Mouse (Mus musculus) heart, postnatal 0 days (tissue): ENCODE data around the gene Mis18a.

Experiments
- CTCF ChIP-seq: IDR thresholded peaks from 2 replicates; pipeline ENCODE4 v1.5.1; 2016; ENCODE audit warnings: antibody characterized with exemption, control low read depth, low read depth
- EP300 ChIP-seq: IDR thresholded peaks from 2 replicates; pipeline ENCODE4 v1.6.1; 2016; ENCODE audit warnings: antibody characterized with exemption, low read depth

- TF ChIP-seq CTCF (no peak), EP300 (no peak)
These were observed 8.4 kb upstream of the Mis18a start for GRCm38 (mm10) chr16:90735611-90736010.
